Mouse (Mus musculus) ES-Bruce4 (cell line): Measurements from ENCODE around the gene Lactbl1. TPM values are rescaled to one million over a fixed set of nuclear protein-coding genes. Genes with fewer than 3 reads are reported as not detected.

Experiments used
- H3K27ac ChIP-seq: 2 replicates; pipeline ENCODE4 v1.5.1; 2012; ENCODE audit warnings: low read length, inconsistent platforms; ENCODE audit not compliant: insufficient read depth
- H3K27me3 ChIP-seq: 2 replicates; pipeline ENCODE4 v1.6.1; 2012; ENCODE audit warnings: mild to moderate bottlenecking, low read length, inconsistent platforms; ENCODE audit not compliant: control insufficient read depth, poor library complexity, insufficient read depth, severe bottlenecking
- H3K36me3 ChIP-seq: 2 replicates; pipeline ENCODE4 v1.6.1; 2012; ENCODE audit warnings: inconsistent platforms, mild to moderate bottlenecking, low read length, moderate library complexity; ENCODE audit not compliant: control insufficient read depth, poor library complexity, insufficient read depth, severe bottlenecking
- H3K4me1 ChIP-seq: one replicate; pipeline ENCODE4 v1.8.1; 2011; ENCODE audit warnings: low read length; ENCODE audit not compliant: control insufficient read depth, insufficient read depth
- H3K4me3 ChIP-seq: 2 replicates; pipeline ENCODE4 v1.5.1; 2011; ENCODE audit warnings: low read depth, mild to moderate bottlenecking, low read length
- H3K9ac ChIP-seq: 2 replicates; pipeline ENCODE4 v1.6.1; 2012; ENCODE audit warnings: low read depth, mild to moderate bottlenecking, inconsistent platforms; ENCODE audit not compliant: poor library complexity, severe bottlenecking
- H3K9me3 ChIP-seq: replicated peaks from 2 replicates; pipeline ENCODE4 v1.6.1; 2012; ENCODE audit warnings: mild to moderate bottlenecking, low read length, inconsistent platforms; ENCODE audit not compliant: control insufficient read depth, poor library complexity, insufficient read depth, severe bottlenecking
- CTCF ChIP-seq: IDR thresholded peaks from one replicate; pipeline ENCODE4 v1.8.1; 2011; ENCODE audit warnings: low read depth, low read length
- EP300 ChIP-seq: IDR thresholded peaks from 2 replicates; pipeline ENCODE4 v1.6.1; 2011; ENCODE audit warnings: low read depth, low read length; ENCODE audit not compliant: insufficient read depth
- POLR2A ChIP-seq: IDR thresholded peaks from one replicate; pipeline ENCODE4 v1.8.1; 2011; ENCODE audit warnings: low read length; ENCODE audit not compliant: insufficient read depth
- polyA plus RNA-seq: library from polyadenylated mRNA; stranded (reverse); fragments of >200 nt; gene quantifications from 2 replicates; pipeline ENCODE4 v1.2.4, GENCODE M21; 2011; ENCODE audit warnings: low read depth; ENCODE audit not compliant: missing spikeins, insufficient read depth, insufficient read length

The Lactbl1 gene
- polyA plus RNA-seq, 1 experiment: not detected

DNA sequence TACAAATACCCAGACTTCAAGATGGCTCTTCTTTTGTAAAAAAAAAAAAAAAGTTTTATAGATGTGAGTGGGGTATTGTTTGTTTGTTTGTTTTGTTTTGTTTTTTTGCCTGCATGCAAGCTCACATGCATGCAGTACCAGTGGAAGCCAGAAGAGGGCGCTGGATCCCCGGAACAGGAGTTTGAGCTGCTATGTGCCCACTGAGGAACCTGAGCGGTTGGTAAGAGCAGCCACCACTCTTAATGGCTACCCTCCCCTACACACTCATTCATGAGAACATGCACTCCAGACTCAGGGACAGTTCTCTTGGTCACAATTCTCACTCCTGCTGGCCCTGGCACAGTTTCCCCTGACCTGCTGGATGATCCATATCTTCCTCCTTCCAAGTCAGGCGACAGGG lies 43.6 kb downstream of the Lactbl1 start:
- no peaks in the 10 kb centered on the region for H3K36me3 ChIP-seq
- H3K27ac ChIP-seq: no peak overlapping the region
- TF ChIP-seq CTCF (peak; percentile 82), POLR2A (no peak), EP300 (no peak)
- no peaks in the 10 kb centered on the region for H3K4me1 ChIP-seq
- H3K27me3 ChIP-seq: no peaks in the 10 kb centered on the region
- no peak overlapping the region for H3K4me3 ChIP-seq
- no peak overlapping the region for H3K9ac ChIP-seq
- H3K9me3 ChIP-seq: 0 out of 2 replicates have a peak, but pooled peaks cover 3% of the 10 kb centered on the region

DNA sequence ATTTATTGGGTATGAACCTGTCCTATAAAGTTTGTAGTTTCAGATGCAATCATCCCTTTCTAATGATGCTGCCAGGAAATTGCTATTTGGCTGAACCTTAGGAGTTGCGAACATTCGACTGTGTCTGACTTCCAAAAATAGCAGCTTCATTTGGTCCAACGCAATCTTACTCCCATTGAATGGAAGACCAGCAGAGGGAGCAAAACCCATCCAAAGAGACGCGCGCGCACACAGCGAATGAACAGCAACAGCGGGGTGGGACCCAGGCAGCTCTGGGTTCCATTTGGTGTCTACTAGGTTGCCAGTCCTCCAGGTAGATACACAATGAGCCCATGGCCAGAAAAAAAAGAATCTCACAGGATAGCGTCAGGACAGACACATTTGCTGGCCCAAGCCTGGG lies 45.3 kb downstream of the Lactbl1 start:
- Histone ChIP-seq H3K36me3 (no peaks in the 10 kb centered on the region), H3K9ac (no peak overlapping the region), H3K4me3 (no peak overlapping the region), H3K27me3 (no peaks in the 10 kb centered on the region), H3K27ac (no peak overlapping the region), H3K4me1 (no peaks in the 10 kb centered on the region), H3K9me3 (0 out of 2 replicates have a peak, but pooled peaks cover 3% of the 10 kb centered on the region)
- TF ChIP-seq POLR2A (no peak), CTCF (peak; percentile 61)

GRCm38 (mm10) chr4:136672335-136673090 lies 50.1 kb downstream of the Lactbl1 start:
- no peak overlapping the region for H3K9ac ChIP-seq
- no peak overlapping the region for H3K27ac ChIP-seq
- TF ChIP-seq CTCF (no peak), EP300 (no peak), POLR2A (no peak)
- no peaks in the 10 kb centered on the region for H3K36me3 ChIP-seq
- peaks cover 4% of the 10 kb centered on the region for H3K4me1 ChIP-seq
- H3K4me3 ChIP-seq: peak overlapping the region; percentile 23
- no peaks in the 10 kb centered on the region for H3K9me3 ChIP-seq
- H3K27me3 ChIP-seq: no peaks in the 10 kb centered on the region

GRCm38 (mm10) chr4:136675439-136675838 lies 53.0 kb downstream of the Lactbl1 start:
- Histone ChIP-seq H3K4me1 (peaks cover 4% of the 10 kb centered on the region), H3K9ac (no peak overlapping the region), H3K36me3 (no peaks in the 10 kb centered on the region), H3K27me3 (no peaks in the 10 kb centered on the region), H3K27ac (no peak overlapping the region), H3K9me3 (no peaks in the 10 kb centered on the region), H3K4me3 (no peak overlapping the region)
- TF ChIP-seq CTCF (no peak), POLR2A (no peak), EP300 (no peak)

DNA sequence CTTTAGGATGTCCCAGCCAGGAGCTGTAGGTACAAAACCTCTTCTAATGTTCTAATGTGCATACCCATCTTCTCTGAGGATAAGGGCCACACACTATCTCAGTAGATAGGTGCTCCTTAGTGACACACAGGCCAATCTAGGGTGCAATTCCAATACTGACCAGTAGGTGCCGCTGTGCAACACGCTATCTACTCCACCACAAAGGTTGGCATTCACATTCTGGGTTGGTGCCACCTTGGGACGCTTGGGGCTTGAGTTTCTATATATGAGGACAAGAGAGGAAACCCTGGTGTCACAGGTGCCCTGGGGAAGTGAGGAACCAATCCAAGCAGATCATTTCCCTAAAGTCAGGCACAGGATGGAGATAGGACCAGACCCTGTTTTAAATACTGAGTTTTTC lies 56.1 kb downstream of the Lactbl1 start:
- no peaks in the 10 kb centered on the region for H3K9me3 ChIP-seq
- no peak for TF ChIP-seq EP300
- peak; percentile 96 for TF ChIP-seq CTCF
- H3K4me1 ChIP-seq: peaks cover 2% of the 10 kb centered on the region
- no peak overlapping the region for H3K4me3 ChIP-seq
- H3K27ac ChIP-seq: no peak overlapping the region
- no peak overlapping the region for H3K9ac ChIP-seq
- H3K27me3 ChIP-seq: no peaks in the 10 kb centered on the region
- no peaks in the 10 kb centered on the region for H3K36me3 ChIP-seq

- Histone ChIP-seq H3K4me3 (no peak overlapping the region), H3K36me3 (no peaks in the 10 kb centered on the region), H3K27ac (no peak overlapping the region), H3K9ac (no peak overlapping the region), H3K27me3 (no peaks in the 10 kb centered on the region), H3K9me3 (no peaks in the 10 kb centered on the region), H3K4me1 (no peaks in the 10 kb centered on the region)
- TF ChIP-seq CTCF: no peak
- no peak for TF ChIP-seq EP300
- no peak for TF ChIP-seq POLR2A
These were observed 56.8 kb downstream of the Lactbl1 start for GRCm38 (mm10) chr4:136679221-136679620.
